Mouse (Mus musculus) stomach, postnatal 0 days (tissue): ENCODE results near the gene Stx6.

Source experiments
- CTCF ChIP-seq: IDR thresholded peaks from 2 replicates; pipeline ENCODE4 v1.5.1; 2016; ENCODE audit warnings: antibody characterized with exemption, low read depth, mild to moderate bottlenecking, moderate library complexity
- EP300 ChIP-seq: optimal IDR thresholded peaks from 2 replicates; pipeline ENCODE3; 2016; ENCODE audit warnings: antibody characterized with exemption

DNA sequence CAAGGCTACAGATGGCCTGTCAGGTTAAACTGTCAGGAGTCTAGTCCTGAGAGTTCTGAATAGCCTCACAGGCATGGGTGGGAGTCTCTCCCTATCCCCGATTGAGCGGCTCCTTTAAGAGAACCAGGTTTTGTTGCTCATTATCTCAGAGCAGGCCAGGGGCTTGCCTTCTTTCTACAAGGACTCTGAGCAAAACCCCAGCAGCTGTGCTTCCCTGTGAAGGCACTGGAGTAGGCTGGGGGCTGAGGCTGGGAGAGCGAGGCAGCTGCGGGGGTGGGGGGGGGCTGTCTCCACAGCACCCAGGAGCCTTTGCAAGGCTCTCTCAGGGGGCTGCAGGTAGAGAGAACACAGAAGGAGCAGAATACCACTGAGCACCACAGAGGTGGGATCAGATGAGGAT lies 80.7 kb downstream of the Stx6 start:
- TF ChIP-seq CTCF: no peak
- no peak for TF ChIP-seq EP300
